ENCODE assay signal across 9 mouse cellular contexts in the genomic region with DNA sequence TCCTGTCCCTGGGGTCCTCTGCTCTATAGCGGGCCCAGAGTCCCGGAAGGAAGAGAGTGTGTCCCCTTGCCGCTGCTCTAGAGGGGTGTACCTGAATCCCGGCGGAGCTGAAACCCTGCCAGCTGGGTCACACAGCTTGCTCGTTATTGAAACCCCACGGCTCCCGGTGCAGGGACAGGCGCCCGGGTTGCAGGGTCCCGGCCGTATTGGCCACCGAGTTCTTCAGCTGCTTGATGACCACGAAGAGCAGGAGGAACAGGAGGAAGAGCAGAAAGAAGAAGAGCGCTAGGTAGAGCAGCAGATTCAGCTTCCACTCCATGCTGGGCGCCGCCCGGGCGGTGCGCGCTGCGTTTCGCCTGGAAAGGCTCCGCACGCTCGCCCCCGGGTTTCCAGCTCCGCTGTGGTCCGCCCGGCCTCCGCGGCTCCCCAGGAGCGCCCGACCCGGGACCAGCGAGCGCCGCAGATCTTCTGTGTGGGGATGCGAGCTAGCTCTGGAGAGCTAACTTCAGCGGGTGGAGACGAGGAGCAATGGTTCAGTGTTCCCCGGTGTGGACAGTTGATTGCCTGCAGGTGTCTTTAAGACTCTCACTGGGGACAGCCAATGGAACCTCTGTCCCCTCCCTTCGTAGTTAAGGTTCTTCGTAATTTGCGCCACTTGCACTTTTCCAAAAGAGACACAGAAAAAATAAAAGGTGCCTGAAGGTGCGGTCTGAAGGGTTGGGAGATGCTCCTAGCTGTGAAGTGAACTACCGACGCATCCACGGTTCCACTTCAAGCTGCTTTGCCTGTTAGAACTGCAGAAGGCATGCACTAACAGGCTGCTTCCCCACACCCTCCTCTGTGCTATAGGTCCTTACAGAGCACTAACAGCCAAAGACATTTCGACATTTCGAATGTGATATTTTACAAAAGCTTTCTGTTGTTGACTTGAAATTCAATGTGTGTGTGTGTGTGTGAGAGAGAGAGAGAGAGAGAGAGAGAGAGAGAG. TPM values are rescaled to one million over a fixed set of nuclear protein-coding genes. Genes with fewer than 3 reads are reported as not detected.
DNase-seq lines count a peak whose midpoint lies in the region; ATAC-seq and TF ChIP-seq lines count a peak whose summit lies in the region.
"Had no signal": no experiment of that assay in that cellular context is flagged by ENCODE, and none has a peak within 500 bp of the region (broad histone marks: within the 10 kb centered on the region; RNA-seq: fewer than 3 reads in every experiment).

A gene (minus strand): TSS at position 741 of the 988 bp plus-strand sequence.

- peak within 1 kb of the TSS; percentile 65 for H3K9ac ChIP-seq in heart, embryonic 12.5 days

- H3K9me3 ChIP-seq in heart, embryonic 12.5 days (replicated peaks): no peaks in the 10 kb centered on the region

- DNase-seq in cerebellum, postnatal 14 days: peak; percentile 15 to 31
- DNase-seq in cerebellum, postnatal 4 days (ENCODE audit: low spot score in 2 of 2): no peak
- DNase-seq in right cerebral cortex, adult 18-20 months: peak; percentile 72
- no peak for DNase-seq in right cerebral cortex, postnatal 36 days (ENCODE audit: low spot score in 2 of 2)
- DNase-seq in left cerebral cortex, postnatal 4 days: peak; percentile 12
- no peak for DNase-seq in lung, adult 18-20 months

- WGBS in heart, embryonic 12.5 days: under 1% methylated on average over 51 of the region's 51 CpGs
- whole genome bisulfite sequencing in olfactory bulb, adult 2 months: 1% methylated on average over 51 of the region's 51 CpGs

- TF ChIP-seq CTCF in olfactory bulb, adult 2 months (IDR thresholded peaks at IDR 0.05; ENCODE audit: insufficient read depth, low read depth, low read length): no peak

- ATAC-seq in heart, embryonic 12.5 days (ENCODE audit: insufficient number of reproducible peaks, low FRiP score): no peak

- no peaks in the 10 kb centered on the region for H3K36me3 ChIP-seq in heart, embryonic 12.5 days

- no peak within 1 kb of the TSS for H3K27ac ChIP-seq in heart, embryonic 12.5 days (ENCODE audit: poor library complexity, severe bottlenecking)
- no peak within 1 kb of the TSS for H3K27ac ChIP-seq in olfactory bulb, adult 2 months (ENCODE audit: insufficient read depth, low read depth, low read length)

- TF ChIP-seq POLR2A in olfactory bulb, adult 2 months (IDR thresholded peaks at IDR 0.05; ENCODE audit: insufficient read depth, low read depth, low read length): no peak

- H3K4me3 ChIP-seq in heart, embryonic 12.5 days: peak within 1 kb of the TSS; percentile 59
- peak within 1 kb of the TSS; percentile 45 for H3K4me3 ChIP-seq in olfactory bulb, adult 2 months (ENCODE audit: insufficient read depth, low read depth, low read length)

- H3K4me2 ChIP-seq in heart, embryonic 12.5 days: peak within 1 kb of the TSS; percentile 98

- H3K27me3 ChIP-seq in heart, embryonic 12.5 days (replicated peaks): peaks cover 36% of the 10 kb centered on the region

- peaks cover 14% of the 10 kb centered on the region for H3K4me1 ChIP-seq in heart, embryonic 12.5 days (replicated peaks)
- H3K4me1 ChIP-seq in olfactory bulb, adult 2 months (ENCODE audit: control insufficient read depth, insufficient read depth, low read length): peaks cover 8% of the 10 kb centered on the region

- intact Hi-C loops in left cerebral cortex, postnatal 4 days (cut with DNase I): no loop called here

RNA-seq across cellular contexts. Expression of the gene that starts here (rescaled TPM):
- polyA plus RNA-seq in heart, embryonic 12.5 days (2016; fragmentation: Nextera tagmentation; extraction: Ambion mirVana): 0.30 and 0.31 TPM in 2 replicates
- 1 to 10 TPM; 1.5 to 2.6 TPM for total RNA-seq in left cerebral cortex, postnatal 4 days (2021)
- not detected in 2 replicates for polyA plus RNA-seq in olfactory bulb, adult 2 months (2012; ENCODE audit: insufficient read depth, insufficient read length, low replicate concordance, missing spikeins)
- polyA plus RNA-seq: C2C12 had no signal

Comparison
In these comparisons a context has a peak if more than half of its experiments do, and no peak if none do; other contexts are left out.
1. DNase-seq: peak in cerebellum, postnatal 14 days (2 of 2), right cerebral cortex, adult 18-20 months (single experiment) and left cerebral cortex, postnatal 4 days (single experiment); none in cerebellum, postnatal 4 days (0 of 2), right cerebral cortex, postnatal 36 days (0 of 2) and lung, adult 18-20 months (0 of 2).